Mouse (Mus musculus) effector memory CD4-positive, alpha-beta T cell, adult 7 months (primary cell): Measurements from ENCODE around the gene Nlrp4a. TPM values are rescaled to one million over a fixed set of nuclear protein-coding genes. Genes with fewer than 3 reads are reported as not detected.

ENCODE experiments used
- polyA plus RNA-seq: library from polyadenylated mRNA; unstranded; fragments of 100-300 nt; shearing (Covaris generic); gene quantifications from one replicate; pipeline ENCODE4 v1.2.1, GENCODE M21; 2017

The Nlrp4a gene
- polyA plus RNA-seq: not detected

DNA sequence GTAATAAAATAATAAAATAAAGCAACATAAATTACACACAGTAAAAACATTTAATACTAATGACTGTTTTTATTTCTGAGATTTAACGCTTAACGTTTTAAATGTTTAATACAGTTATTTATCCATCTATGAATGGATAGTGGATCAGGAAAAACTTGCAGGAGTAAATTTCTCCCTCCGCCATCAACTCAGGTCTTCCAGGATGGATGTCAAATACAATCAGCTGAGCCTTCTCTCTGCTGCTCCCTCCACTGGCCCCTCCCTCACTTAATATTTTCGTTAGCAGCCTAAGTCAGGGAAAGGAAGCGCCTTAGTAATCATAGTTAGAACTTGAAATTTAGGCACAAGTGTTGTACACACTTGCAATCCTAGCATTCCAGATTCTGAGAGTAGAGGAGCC is at the start of gene Nlrp4a:
TSS of gene Nlrp4a (plus strand) at position 301 of the 400 bp plus-strand sequence.

DNA sequence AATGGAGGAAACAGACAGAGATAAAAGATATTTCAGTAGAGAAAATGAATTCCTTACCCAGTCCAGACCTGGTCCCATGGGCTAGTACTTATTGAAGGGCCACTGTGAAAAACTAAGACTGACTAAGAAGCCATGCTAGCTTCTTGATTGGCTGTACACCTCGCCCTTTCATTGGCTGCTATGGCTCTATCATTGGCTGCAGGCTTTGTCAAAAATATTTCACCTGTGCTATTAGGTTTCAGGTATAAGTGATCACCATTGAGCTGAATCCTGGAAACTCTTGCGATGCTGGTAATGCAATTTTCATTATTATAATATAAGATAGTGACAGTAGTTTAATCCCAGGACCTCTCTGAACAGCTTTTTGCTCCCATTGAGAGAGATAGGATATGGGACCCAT is 31.3 kb upstream of the Nlrp4a start, which contains the start of gene Nlrp9c:
TSS of gene Nlrp9c (minus strand) at position 101 of the 400 bp plus-strand sequence.

Other genes starting within 250 kb of the Nlrp4a start
- 0.51 TPM for gene Vmn1r184, start 174.8 kb upstream of the Nlrp4a start, polyA plus RNA-seq
- not detected for gene Cyp2a4, start 127.9 kb upstream of the Nlrp4a start, polyA plus RNA-seq
- gene Nlrp9c, start 31.4 kb upstream of the Nlrp4a start, polyA plus RNA-seq: 0.13 TPM
- not detected for gene Nlrp9a, start 99.9 kb downstream of the Nlrp4a start, polyA plus RNA-seq
- 0.17 TPM for gene Vmn1r185, start 183.4 kb downstream of the Nlrp4a start, polyA plus RNA-seq